In the genomic region with DNA sequence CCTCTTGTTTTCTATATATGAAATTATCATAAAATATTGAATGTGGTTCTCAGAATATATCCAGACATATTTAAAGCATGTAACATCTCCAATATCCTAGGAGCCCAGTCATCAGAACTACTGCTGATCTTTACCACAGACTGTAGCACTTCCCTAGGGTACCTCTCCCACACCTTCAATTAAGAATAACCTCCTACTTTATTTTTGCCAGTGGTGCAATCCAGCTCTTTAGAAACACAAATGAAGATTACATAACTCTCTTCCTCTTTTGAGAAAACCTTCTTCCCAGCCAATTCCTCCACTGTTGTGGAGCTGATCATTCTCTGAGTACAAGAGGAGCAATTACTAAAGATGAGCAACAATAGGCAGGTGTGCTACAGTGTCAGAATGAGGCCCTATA, we compare ENCODE assay signal across 7 mouse cellular contexts.
"Had no signal": no experiment of that assay in that cellular context is flagged by ENCODE, and none has a peak within 500 bp of the region (broad histone marks: within the 10 kb centered on the region; RNA-seq: fewer than 3 reads in every experiment).

No protein-coding gene starts in this region.

- ATAC-seq: liver, embryonic 12.5 days had no signal

- DNase-seq: kidney, adult 18-20 months; kidney, postnatal 10 days; kidney, postnatal 4 days; lung, postnatal 4 days; right cerebral cortex, postnatal 14 days; thymus, postnatal 36 days had no signal
